Mouse (Mus musculus) lung, postnatal 0 days (tissue): Measurements from ENCODE around the gene Krt31.

Experiments used
- CTCF ChIP-seq: IDR thresholded peaks from 2 replicates; pipeline ENCODE4 v1.5.1; 2016; ENCODE audit warnings: antibody characterized with exemption, mild to moderate bottlenecking
- EP300 ChIP-seq: IDR thresholded peaks from 2 replicates; pipeline ENCODE4 v1.6.1; 2016; ENCODE audit warnings: antibody characterized with exemption, mild to moderate bottlenecking, control low read depth

DNA sequence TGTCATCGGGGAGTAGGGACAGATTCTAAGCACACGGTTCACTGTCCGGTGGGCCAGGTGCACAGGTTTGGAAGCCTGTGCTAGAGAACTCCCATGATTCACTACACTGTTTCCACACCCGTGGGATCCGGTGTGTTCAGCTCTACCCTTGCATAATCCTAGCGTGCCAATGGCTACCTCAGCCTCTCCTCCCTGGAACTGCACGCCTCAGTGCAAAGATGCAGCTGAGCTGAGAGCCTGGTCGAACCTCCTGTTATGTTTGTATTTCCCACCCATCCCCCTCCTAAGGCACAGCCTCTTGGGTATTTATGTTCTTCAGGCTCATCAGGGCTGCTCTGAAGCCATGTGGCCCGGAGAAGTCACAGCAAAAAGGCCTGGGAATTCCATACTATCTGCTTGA, 47.5 kb upstream of the Krt31 start:
- no peak for TF ChIP-seq CTCF
- no peak for TF ChIP-seq EP300
